Mouse (Mus musculus): Measurements from ENCODE around the gene Gnao1.

GRCm38 (mm10) chr8:93845186-93845585 lies 35.4 kb downstream of the Gnao1 start:
- TF ChIP-seq CTCF (IDR thresholded peaks at IDR 0.05; ENCODE audit: low read depth, low read length) (no peak), POLR2A (IDR thresholded peaks at IDR 0.05; ENCODE audit: extremely low read depth, insufficient read depth, low read length) (no peak)

All from liver, adult 2 months (tissue).